Mouse (Mus musculus): Measurements from ENCODE around the gene Zfp169. TPM values are rescaled to one million over a fixed set of nuclear protein-coding genes. Genes with fewer than 3 reads are reported as not detected.

The Zfp169 gene
- total RNA-seq (2023) = 7.2 and 12.5 TPM in 2 replicates

GRCm38 (mm10) chr13:48513003-48513929, at the start of gene Zfp169, which contains the start of gene A830005F24Rik:
Gene Zfp169, minus strand, starts transcription at chr13:48513451.
Gene A830005F24Rik, plus strand, starts transcription at chr13:48513570.

Other genes with a start within 250 kb of the Zfp169 start
- gene A830005F24Rik, start 119 bp upstream of the Zfp169 start, total RNA-seq (2023) = not detected in 2 replicates
- 1.3 and 1.4 TPM in 2 replicates for gene Ptpdc1, start 112.2 kb upstream of the Zfp169 start, total RNA-seq (2023)
- not detected in 2 replicates for gene Barx1, start 149.5 kb upstream of the Zfp169 start, total RNA-seq (2023)